Mouse (Mus musculus) ES-CJ7 (cell line): ENCODE measurements around the gene Acot8.

Experiments
- DNase-seq: peaks from one replicate; pipeline ENCODE4 v3.0.0; 2011; ENCODE audit warnings: low read depth, low spot score

Acot8 gene

GRCm38 (mm10) chr2:164813557-164813956 is 8.9 kb upstream of the Acot8 start:
- no peak for DNase-seq

- DNase-seq = no peak
Measured at GRCm38 (mm10) chr2:164806614-164807013, 1.9 kb upstream of the Acot8 start.

- no peak for DNase-seq
Measured at GRCm38 (mm10) chr2:164805332-164805718, 643 bp upstream of the Acot8 start.

GRCm38 (mm10) chr2:164803921-164804313 is 765 bp downstream of the Acot8 start:
- no peak for DNase-seq

- no peak for DNase-seq
Measured at GRCm38 (mm10) chr2:164803201-164803920, 1.3 kb downstream of the Acot8 start.

- DNase-seq = no peak
Measured at GRCm38 (mm10) chr2:164800252-164801004, 4.3 kb downstream of the Acot8 start.

- peak; percentile 73 for DNase-seq
Measured at GRCm38 (mm10) chr2:164798554-164798953, 6.1 kb downstream of the Acot8 start.

- DNase-seq = no peak
Measured at GRCm38 (mm10) chr2:164795868-164796267, 8.8 kb downstream of the Acot8 start.

- peak; percentile 91 for DNase-seq
Measured at GRCm38 (mm10) chr2:164794293-164794692, 10.4 kb downstream of the Acot8 start.

GRCm38 (mm10) chr2:164793772-164794171 is 10.9 kb downstream of the Acot8 start:
- peak; percentile 73 for DNase-seq

GRCm38 (mm10) chr2:164793236-164793635 is 11.4 kb downstream of the Acot8 start:
- DNase-seq = peak; percentile 85

- no peak for DNase-seq
Measured at GRCm38 (mm10) chr2:164792400-164793190, 12.1 kb downstream of the Acot8 start.

- no peak for DNase-seq
Measured at GRCm38 (mm10) chr2:164791841-164792261, 12.8 kb downstream of the Acot8 start.

- no peak for DNase-seq
Measured at GRCm38 (mm10) chr2:164790451-164790850, 14.2 kb downstream of the Acot8 start.

GRCm38 (mm10) chr2:164788411-164788810 is 16.3 kb downstream of the Acot8 start:
- peak; percentile 63 for DNase-seq

- no peak for DNase-seq
Measured at GRCm38 (mm10) chr2:164787779-164788178, 16.9 kb downstream of the Acot8 start.

- no peak for DNase-seq
Measured at GRCm38 (mm10) chr2:164787032-164787431, 17.6 kb downstream of the Acot8 start.

- DNase-seq = no peak
Measured at GRCm38 (mm10) chr2:164786388-164786885, 18.2 kb downstream of the Acot8 start.

- DNase-seq = peak; percentile 48
Measured at GRCm38 (mm10) chr2:164785481-164786387, 18.9 kb downstream of the Acot8 start, which contains the start of gene Snx21. Gene Snx21 (plus strand): TSS chr2:164785823.

GRCm38 (mm10) chr2:164784869-164785420 is 19.7 kb downstream of the Acot8 start:
- DNase-seq = no peak
